Mouse (Mus musculus): ENCODE data around the gene 2610507B11Rik.
A peak's percentile ranks its signal among the peaks of the same experiment; 100 is the strongest.

The 2610507B11Rik gene

GRCm38 (mm10) chr11:78289146-78289763 lies 27.7 kb downstream of the 2610507B11Rik start:
- no peak for DNase-seq

DNA sequence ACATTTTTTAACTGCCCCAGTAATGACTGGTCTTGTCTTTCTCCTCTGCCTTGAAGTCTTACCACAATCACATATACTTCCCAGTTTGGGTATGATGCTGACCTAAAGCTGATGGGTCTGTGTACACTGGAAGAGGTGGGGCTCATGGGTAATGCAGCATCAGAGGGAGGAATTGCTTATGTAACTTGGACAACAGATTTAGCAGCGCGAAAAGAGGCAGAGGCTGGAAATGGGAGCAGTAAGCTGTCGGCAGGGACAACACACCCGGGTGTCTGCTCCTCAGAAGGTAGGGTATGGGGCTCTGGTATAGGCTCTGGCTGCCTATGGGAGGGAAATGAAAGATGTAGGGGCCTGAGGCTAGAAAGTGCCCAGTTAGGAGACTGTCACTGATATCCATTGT lies 29.1 kb downstream of the 2610507B11Rik start, which contains the start of gene BC030499:
Gene BC030499, plus strand, starts transcription at position 188 of the 400 bp plus-strand sequence.
- DNase-seq: no peak

DNA sequence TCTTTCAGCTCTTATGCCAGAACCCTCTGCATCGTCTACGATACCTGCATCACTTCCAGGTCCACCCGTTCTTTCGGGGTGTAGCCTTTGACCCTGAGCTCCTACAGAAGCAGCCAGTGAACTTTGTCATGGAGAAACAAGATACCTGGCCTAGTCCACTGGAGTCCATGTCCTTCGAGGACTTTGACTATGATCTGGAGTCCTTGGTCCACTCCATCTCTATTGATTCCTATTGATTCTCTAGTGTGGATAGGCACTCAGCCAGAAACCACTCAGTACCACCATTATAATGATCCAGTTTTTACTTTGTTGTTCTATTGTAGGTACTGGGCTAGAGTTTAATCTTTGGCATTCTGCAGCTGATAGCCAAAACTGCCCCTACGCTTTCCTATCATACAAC lies 33.0 kb downstream of the 2610507B11Rik start:
- DNase-seq: no peak

- DNase-seq: no peak
These were observed 39.4 kb downstream of the 2610507B11Rik start for GRCm38 (mm10) chr11:78300917-78301316.

DNA sequence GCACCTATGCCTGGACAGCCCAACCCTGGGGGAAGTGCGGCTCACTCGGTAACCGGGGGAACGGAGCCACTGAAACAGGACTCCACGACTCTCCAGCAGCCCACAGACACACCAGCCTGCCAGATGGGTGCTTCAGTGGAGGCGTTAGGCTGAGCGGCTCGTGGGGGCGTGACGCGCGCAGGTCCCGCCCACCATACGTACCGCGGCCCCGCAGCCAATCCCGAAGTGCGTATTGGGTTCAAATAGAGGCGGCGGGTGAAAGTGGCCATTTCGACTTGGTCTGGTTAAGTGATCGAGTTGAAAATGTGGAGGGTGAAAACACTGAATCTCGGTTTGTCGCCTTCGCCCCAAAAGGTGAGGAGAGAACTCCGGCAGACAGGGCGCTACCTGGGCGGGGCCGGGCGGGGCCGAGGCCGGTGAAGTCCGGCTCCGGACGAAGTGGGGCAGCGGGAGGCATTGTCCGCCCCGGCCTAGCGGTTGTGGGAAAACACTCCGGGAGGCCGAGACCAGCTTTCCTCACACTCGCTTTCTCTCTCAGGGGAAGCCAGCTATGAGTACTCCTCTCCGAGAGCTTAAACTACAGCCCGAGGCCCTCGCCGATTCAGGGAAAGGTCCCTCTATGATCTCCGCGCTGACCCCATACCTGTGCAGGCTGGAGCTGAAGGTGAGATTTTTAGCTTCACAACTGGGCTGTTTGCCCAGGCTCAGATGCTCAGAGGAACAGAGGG lies 40.0 kb downstream of the 2610507B11Rik start, which contains the start of gene Spag5:
Gene Spag5, plus strand, starts transcription at position 173 of the 728 bp plus-strand sequence.
- DNase-seq: peak; percentile 96

GRCm38 (mm10) chr11:78305272-78305671 lies 43.7 kb downstream of the 2610507B11Rik start:
- DNase-seq: no peak

GRCm38 (mm10) chr11:78310861-78311511 lies 49.4 kb downstream of the 2610507B11Rik start:
- DNase-seq: no peak

DNA sequence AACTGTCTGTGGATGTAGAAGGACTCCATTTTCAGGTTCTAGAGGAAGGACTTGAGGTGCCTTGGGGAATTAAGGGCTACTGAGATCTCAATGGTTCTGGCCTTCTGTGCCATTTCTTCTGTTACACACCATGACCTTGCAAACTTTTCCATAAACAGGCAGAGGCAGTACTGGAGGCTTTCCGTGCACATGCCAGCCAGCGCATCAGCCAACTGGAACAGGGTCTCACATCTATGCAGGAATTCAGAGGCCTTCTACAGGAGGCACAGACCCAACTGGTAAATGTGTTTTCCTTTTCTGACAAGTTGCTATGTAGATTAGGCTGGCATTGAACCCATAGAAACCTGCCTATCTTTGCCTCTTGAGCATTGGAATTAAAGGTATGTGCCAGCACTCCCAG lies 52.1 kb downstream of the 2610507B11Rik start:
- no peak for DNase-seq

DNA sequence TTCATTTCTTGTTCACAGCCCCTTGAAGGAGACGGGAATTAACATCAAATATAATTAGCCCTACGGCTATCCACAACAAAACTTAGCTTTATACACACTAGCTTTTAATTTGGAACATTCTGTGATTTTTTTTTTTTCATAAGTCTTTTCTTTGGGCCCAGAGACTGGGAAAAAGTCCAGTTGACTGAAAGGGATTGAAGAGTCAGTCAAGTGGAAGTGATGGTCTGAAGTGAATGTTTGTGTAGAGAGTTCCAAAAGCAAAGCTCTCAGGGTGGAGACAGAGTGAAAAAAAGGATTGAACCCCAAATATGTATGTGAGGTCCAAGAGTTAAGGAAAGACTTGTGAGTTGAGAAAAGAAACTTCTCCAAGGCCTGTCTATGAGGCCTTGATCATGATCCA lies 56.9 kb downstream of the 2610507B11Rik start:
- no peak for DNase-seq

GRCm38 (mm10) chr11:78322076-78322831 lies 60.7 kb downstream of the 2610507B11Rik start:
- no peak for DNase-seq

GRCm38 (mm10) chr11:78322860-78323259 lies 61.3 kb downstream of the 2610507B11Rik start, which contains the start of gene Aldoc:
Gene Aldoc (plus strand): TSS chr11:78322968.
- DNase-seq: peak; percentile 87

- DNase-seq: no peak
These were observed 62.6 kb downstream of the 2610507B11Rik start for GRCm38 (mm10) chr11:78324000-78324785.

DNA sequence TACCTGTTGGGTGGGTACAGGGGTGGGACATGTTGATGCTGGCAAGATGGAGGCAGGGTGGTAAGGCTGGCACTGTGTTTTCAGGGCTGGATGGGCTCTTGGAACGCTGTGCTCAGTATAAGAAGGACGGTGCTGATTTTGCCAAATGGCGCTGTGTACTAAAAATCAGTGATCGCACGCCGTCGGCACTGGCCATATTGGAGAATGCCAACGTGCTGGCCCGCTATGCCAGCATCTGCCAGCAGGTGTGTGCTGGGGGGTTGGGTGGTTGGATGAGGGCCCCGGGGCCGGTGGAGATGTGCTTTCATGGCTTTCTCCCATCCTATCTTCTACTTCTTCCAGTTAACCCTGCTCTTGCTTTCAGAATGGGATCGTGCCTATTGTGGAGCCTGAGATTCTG lies 63.4 kb downstream of the 2610507B11Rik start:
- no peak for DNase-seq

DNA sequence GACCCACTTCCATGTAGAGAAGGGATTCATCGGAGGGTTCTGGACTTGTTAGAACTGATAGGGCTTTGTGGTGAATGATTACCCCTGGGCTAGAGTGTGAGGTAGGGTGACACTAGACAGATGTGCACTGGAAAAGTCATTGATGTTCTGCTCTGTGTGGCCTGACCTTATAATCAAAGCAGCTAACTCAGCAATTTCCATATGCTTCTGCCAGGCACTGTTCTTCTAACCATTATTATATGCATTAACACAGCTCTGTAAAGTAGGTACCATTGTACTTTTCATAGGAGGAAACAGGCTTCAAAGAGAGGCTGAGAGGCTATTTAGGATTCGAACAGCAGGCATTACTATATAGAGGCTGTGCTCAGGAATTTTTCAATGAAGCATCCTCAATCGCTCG lies 65.7 kb downstream of the 2610507B11Rik start:
- DNase-seq: no peak

DNA sequence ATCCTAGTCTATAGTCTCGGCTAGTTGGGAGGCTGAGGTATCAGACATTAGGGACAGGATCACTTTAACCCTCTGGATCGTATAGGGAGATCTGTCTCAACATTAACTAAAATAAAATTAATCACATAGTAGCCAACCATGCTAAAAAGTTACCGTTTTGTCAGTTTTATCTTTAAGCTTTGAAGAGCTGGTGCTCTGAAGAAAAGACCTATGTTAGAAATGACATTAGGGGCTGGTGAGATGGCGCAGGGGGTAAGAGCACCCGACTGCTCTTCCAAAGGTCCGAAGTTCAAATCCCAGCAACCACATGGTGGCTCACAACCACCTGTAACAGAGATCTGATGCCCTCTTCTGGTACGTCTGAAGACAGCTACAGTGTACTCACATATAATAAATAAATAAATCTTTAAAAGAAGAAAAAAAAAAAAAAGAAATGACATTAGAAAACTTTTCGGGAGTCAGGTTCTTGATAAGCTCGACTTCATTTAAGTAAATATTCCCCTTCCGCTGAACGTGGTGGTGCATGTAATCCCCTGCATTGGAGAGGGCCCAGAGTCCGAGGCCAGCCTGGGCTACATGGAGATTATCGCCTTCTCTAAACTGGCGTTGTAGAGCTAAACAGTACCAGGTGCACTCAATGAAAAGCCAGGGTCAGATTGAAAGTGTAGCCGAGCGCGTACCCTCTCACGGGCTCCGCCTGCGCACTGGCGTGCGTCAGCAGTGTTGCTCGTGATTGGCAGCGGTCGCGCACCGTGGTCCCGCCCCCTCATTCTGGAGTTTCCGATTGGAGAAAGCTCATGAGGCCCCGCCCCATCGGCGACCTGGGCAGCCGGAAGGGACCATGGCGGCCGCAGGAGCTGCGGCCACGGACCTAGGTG lies 66.3 kb downstream of the 2610507B11Rik start, which contains the start of gene Pigs:
Gene Pigs, plus strand, starts transcription at position 782 of the 878 bp plus-strand sequence.
- peak; percentile 98 for DNase-seq

- no peak for DNase-seq
These were observed 67.0 kb downstream of the 2610507B11Rik start for GRCm38 (mm10) chr11:78328512-78329056.

- DNase-seq: no peak
These were observed 71.1 kb downstream of the 2610507B11Rik start for GRCm38 (mm10) chr11:78332676-78333075.

DNA sequence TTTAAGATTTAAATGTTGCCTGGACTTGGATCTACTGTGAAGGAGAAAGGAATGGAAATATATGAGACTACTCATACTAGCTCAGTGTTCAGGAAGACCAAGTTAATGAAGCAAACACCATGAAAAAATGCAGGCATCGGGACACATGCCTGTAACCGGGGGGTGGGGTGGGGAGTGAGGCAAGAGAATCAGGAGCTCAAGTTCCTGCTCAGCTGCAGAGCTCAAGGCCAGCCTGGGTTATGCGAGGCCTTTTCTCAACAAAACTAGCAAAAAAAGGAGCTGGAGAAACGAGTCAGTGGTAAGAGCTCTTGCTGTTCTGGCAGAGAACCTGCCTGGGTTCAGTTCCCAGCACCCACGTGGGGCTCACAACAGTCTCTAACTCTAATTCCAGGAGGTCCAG lies 72.4 kb downstream of the 2610507B11Rik start:
- no peak for DNase-seq

DNA sequence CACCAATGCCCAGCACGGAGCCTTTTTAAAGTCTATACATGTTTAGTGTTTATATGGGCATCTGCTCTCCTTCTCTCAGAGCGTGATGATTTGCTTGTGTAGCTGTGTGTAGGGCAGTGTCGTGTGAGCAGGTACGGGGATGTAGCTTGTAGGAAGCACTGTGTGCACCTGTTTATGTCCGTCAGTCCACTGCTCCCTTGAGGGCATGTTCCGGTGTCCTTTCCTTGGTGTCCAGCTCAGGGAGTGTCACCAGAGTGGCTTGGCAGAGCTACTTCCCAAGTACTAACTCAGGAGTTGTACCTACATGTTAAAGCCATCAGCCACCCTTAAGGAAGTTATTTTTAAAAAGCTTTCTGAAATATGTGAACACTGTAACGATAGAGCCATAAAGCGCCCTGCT lies 75.5 kb downstream of the 2610507B11Rik start:
- DNase-seq: no peak

Measured in embryo, embryonic 11 days (tissue).